Mouse (Mus musculus) intestine, embryonic 16.5 days (tissue): Measurements from ENCODE around the gene Ptprd. TPM values are rescaled to one million over a fixed set of nuclear protein-coding genes. Genes with fewer than 3 reads are reported as not detected.

ENCODE experiments used
- ATAC-seq: fragments of 200-750 bp; cut with Nextera tagmentation; 2 replicates; pipeline ENCODE4 v1.8.0; 2017; ENCODE audit warnings: moderate TSS enrichment, moderate library complexity
- H3K27ac ChIP-seq: fragments of 300-500 bp; sonication (generic); 2 replicates; pipeline ENCODE4 v1.5.1; 2014; ENCODE audit warnings: mild to moderate bottlenecking, low read length
- H3K27me3 ChIP-seq: fragments of 300-500 bp; sonication (generic); replicated peaks from 2 replicates; pipeline ENCODE4 v1.6.1; 2014; ENCODE audit warnings: low read length, control low read depth, mixed read lengths; ENCODE audit not compliant: control insufficient read depth, insufficient read depth
- H3K36me3 ChIP-seq: fragments of 300-500 bp; sonication (generic); 2 replicates; pipeline ENCODE4 v1.6.1; 2014; ENCODE audit warnings: low read length, control low read depth; ENCODE audit not compliant: control insufficient read depth, insufficient read depth
- H3K4me1 ChIP-seq: fragments of 300-500 bp; sonication (generic); 2 replicates; pipeline ENCODE4 v1.6.1; 2014; ENCODE audit warnings: low read length, control low read depth, mixed read lengths; ENCODE audit not compliant: control insufficient read depth, insufficient read depth
- H3K4me2 ChIP-seq: fragments of 300-500 bp; sonication (generic); 2 replicates; pipeline ENCODE4 v1.6.1; 2014; ENCODE audit warnings: low read depth, low read length, control low read depth
- H3K4me3 ChIP-seq: fragments of 300-500 bp; sonication (generic); 2 replicates; pipeline ENCODE4 v1.5.1; 2014; ENCODE audit warnings: mild to moderate bottlenecking, low read length
- H3K9ac ChIP-seq: fragments of 300-500 bp; sonication (generic); 2 replicates; pipeline ENCODE4 v1.6.1; 2014; ENCODE audit warnings: low read depth, low read length
- H3K9me3 ChIP-seq: fragments of 300-500 bp; sonication (generic); 2 replicates; pipeline ENCODE4 v1.6.1; 2016; ENCODE audit warnings: low read length, control low read depth; ENCODE audit not compliant: control insufficient read depth
- WGBS: fragments of 180-500 bp; shearing (Covaris S2); extraction: QIAGEN DNeasy Blood & Tissue Kit; methylation state at CpG from one replicate; pipeline ENCODE4 v1.1.7; 2014; 5-methylcytosine and 5-hydroxymethylcytosine counted together
- polyA plus RNA-seq: library from polyadenylated mRNA; unstranded; fragments of >200 nt; fragmentation: Nextera tagmentation; extraction: Ambion mirVana; gene quantifications from 2 replicates; pipeline ENCODE4 v1.2.1, GENCODE M21; 2015

Gene Ptprd
- polyA plus RNA-seq, 1 experiment from 2014 or later, result 5.0 TPM

DNA sequence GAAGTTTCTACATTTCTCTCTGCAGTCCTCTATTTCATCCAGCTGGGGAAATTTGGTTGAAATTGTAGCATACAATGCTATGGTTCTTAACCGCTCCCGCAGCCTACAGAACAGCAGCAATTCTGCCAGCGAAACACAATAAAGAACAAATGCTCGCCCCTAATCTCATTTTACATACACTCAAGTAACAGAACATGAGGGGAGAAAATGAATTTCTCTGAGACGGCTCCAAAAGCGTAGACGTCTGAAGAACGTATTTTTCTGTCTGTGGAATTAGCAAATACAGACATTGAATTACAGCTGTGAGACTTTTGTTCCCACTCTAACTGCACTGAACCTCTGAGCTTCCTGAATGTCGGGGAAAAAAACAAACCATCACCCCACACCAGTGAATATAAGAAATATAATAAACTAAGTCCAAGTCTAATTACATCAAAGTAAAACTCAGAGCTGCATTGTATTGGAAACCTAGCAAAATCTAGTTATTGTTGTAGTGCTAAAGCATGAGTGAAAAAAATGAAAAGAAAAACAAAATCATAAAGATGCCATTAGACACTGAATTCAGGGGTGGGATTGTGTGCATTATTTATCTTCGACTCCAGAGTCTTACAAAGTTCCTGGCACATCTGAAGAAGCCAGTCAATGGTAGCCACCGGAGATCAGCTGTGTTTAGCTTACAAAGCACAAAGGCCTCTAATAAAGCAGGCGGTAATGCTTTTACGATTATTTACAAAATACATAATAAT is 2187.8 kb downstream of the Ptprd start:
- Histone ChIP-seq H3K27me3 (no peaks in the 10 kb centered on the region), H3K27ac (no peak overlapping the region), H3K4me3 (no peak overlapping the region), H3K4me2 (no peak overlapping the region), H3K9ac (no peak overlapping the region), H3K36me3 (no peaks in the 10 kb centered on the region), H3K9me3 (no peaks in the 10 kb centered on the region), H3K4me1 (no peaks in the 10 kb centered on the region)
- WGBS, result 72% methylated on average over 13 of the region's 13 CpGs
- ATAC-seq, result no peak

DNA sequence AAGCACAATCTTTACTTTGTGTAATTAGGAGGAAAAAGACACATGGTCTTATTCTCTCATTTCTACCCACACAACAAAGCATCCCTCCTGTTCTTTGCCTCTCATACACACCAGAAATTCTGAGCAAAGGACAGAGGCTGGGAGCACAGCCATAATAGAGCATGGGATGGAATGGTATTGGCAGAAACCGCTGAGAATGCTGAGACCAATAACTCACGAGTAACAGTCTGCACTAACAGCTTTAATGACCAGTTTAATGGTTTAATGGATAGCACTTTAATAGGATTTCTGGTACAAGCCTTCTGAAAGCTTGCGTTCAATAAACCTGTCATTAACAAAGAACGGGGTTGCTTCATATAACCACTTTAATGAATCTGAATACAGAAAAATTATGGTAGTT is 2190.1 kb downstream of the Ptprd start:
- 68% methylated on average over 4 of the region's 4 CpGs for WGBS

DNA sequence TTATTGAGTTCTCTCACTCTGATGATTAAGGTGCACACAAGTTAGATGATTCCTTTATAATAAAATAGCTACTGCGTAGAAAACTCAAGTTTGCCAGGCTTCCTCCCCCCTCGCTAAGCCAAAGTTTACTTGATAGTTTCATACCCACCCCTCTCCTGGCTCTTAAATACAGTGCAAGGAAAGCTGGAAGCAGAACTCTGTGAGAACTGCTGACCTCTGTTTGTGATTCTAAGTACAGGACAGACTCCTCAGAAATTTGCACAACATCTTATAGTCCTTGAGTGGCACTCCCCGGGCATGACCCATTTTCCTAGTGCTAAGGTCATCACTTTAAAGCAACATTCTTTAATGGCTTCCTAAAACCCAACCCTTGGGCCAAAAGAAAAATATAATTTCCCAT is 2196.7 kb downstream of the Ptprd start:
- Histone ChIP-seq H3K4me2 (no peak overlapping the region), H3K27me3 (no peaks in the 10 kb centered on the region), H3K4me1 (no peaks in the 10 kb centered on the region), H3K36me3 (no peaks in the 10 kb centered on the region), H3K27ac (no peak overlapping the region), H3K9ac (no peak overlapping the region), H3K9me3 (no peaks in the 10 kb centered on the region), H3K4me3 (no peak overlapping the region)
- no peak for ATAC-seq
- WGBS, result 89% methylated on average over 3 of the region's 3 CpGs

More for the DNA sequence above, 2190.1 kb downstream of the Ptprd start:
- Histone ChIP-seq H3K4me3 (no peak overlapping the region), H3K4me2 (no peak overlapping the region), H3K9ac (no peak overlapping the region), H3K4me1 (no peaks in the 10 kb centered on the region), H3K36me3 (no peaks in the 10 kb centered on the region), H3K27me3 (no peaks in the 10 kb centered on the region), H3K27ac (no peak overlapping the region), H3K9me3 (no peaks in the 10 kb centered on the region)
- no peak for ATAC-seq

DNA sequence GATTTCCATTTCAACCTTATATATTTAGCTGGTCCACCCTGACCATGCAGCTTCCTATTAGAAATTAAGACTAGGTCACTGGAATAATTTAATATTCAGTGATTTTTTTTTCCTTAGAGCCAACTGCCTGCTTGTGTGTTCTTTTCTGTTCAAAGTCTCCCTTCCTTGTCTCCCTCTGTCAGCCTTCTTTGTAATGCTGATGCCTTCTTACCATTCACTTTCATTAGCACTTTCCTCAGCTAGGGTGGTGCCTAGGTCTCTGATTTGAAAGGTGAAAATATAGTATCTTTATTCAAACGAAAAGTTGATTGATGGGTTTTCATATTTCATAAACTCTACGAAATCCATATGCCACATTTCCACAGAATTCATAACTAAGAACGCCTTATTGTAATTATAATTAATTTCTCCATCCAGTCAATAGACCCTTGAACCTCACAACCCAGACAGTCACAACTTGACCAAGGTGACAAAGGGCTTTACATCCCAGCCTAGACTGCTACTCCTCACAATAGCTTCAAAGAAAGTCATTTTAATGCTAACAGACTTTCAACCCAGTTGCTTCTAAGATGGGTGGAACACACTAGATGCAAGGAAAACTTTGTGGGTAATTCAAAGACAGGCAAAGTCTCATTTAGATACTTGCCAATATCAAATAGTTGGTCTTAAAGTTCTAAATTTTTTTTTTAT is 2197.5 kb downstream of the Ptprd start:
- Histone ChIP-seq H3K27me3 (no peaks in the 10 kb centered on the region), H3K9me3 (no peaks in the 10 kb centered on the region), H3K9ac (no peak overlapping the region), H3K4me2 (no peak overlapping the region), H3K4me1 (no peaks in the 10 kb centered on the region), H3K27ac (no peak overlapping the region), H3K36me3 (no peaks in the 10 kb centered on the region), H3K4me3 (no peak overlapping the region)
- WGBS, result 66% methylated on average over 3 of the region's 3 CpGs
- no peak for ATAC-seq

DNA sequence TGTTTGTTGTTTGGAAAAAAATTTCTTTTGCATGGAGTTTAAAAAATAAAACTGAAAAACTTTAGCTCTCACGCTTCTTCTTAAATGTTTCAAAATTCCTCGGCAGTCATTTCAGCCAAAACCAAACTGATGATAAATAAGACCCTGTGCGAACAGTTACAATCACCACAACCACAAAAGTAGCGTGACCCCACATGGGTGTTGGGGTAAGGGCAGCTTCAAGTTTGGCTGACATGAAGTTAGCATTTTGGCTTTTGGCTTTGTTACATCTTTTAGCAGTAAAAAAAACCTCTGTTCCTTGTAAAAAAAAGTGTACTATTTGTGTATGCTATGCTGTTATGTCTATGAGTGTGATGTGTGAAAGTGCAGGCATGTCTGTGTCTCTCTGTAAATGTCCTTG is 2203.2 kb downstream of the Ptprd start:
- no peaks in the 10 kb centered on the region for H3K36me3 ChIP-seq
- no peaks in the 10 kb centered on the region for H3K27me3 ChIP-seq
- H3K9me3 ChIP-seq, result no peaks in the 10 kb centered on the region
- H3K4me1 ChIP-seq, result no peaks in the 10 kb centered on the region
- H3K4me3 ChIP-seq, result no peak overlapping the region
- H3K9ac ChIP-seq, result no peak overlapping the region
- no peak overlapping the region for H3K4me2 ChIP-seq
- WGBS, result 82% methylated on average over 4 of the region's 4 CpGs
- ATAC-seq, result no peak
- no peak overlapping the region for H3K27ac ChIP-seq

DNA sequence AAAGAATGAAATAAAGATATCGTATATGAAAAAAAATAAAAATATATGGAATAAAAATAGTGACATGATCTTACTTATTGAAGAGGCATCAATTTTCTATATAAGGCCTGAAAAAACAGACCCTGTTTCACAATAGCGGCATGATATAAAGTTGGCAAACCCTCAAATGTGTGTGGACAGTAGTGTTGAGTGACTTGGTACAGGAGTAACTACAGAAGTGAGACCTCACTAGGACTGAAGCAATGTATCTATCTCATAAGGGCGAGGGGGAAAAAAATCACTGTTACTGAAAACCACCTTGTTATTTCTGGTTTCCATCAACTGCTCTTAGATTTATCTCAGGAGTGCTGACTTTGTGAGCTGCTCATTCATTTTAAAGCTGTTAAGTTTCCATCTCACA is 2204.5 kb downstream of the Ptprd start:
- H3K27me3 ChIP-seq, result no peaks in the 10 kb centered on the region
- H3K4me2 ChIP-seq, result no peak overlapping the region
- no peak overlapping the region for H3K27ac ChIP-seq
- H3K4me3 ChIP-seq, result no peak overlapping the region
- no peak for ATAC-seq
- 86% methylated on average over 3 of the region's 3 CpGs for WGBS
- no peaks in the 10 kb centered on the region for H3K36me3 ChIP-seq
- no peak overlapping the region for H3K9ac ChIP-seq
- no peaks in the 10 kb centered on the region for H3K4me1 ChIP-seq
- H3K9me3 ChIP-seq, result no peaks in the 10 kb centered on the region

DNA sequence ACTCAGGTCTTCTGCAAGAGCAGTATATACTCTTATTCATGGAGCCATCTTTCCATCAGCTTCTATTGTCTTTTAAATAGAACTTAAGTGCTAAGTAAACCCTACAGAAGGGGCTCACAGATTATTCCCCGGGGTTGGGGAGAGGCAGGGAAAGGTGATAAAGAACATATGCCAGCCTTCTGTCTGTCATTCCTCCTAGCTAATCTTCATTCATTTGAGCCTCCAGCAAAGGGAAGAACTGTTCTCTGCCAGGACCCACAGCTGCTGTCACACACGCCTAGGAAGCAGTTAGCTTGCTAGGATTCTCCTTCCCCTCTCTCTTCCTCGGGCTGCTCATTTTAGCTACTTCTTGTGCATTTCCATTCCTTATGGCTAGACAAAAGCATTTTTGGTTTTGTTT is 2205.0 kb downstream of the Ptprd start:
- no peaks in the 10 kb centered on the region for H3K36me3 ChIP-seq
- no peak for ATAC-seq
- no peak overlapping the region for H3K4me3 ChIP-seq
- H3K9me3 ChIP-seq, result no peaks in the 10 kb centered on the region
- no peaks in the 10 kb centered on the region for H3K4me1 ChIP-seq
- no peak overlapping the region for H3K9ac ChIP-seq
- H3K27me3 ChIP-seq, result no peaks in the 10 kb centered on the region
- 44% methylated on average over 3 of the region's 3 CpGs for whole genome bisulfite sequencing
- no peak overlapping the region for H3K4me2 ChIP-seq
- no peak overlapping the region for H3K27ac ChIP-seq

DNA sequence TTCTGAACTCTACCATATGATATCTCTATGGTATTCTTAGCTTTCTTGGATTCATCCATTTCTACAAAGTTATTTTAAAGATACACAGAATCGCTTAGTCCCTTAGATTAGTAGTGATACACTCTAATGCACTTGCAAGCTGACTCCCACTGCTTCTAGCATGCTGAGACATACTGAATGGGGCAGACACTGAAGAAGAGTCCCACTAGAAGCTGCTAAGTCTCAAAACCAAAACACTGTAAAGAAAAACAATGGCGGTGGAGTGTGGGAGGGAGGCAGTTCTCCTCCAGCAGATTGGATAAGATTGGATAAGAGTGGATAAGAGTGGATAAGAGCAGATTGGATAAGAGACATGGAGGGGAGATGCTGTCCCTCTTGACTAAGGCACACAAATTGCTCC is 2207.6 kb downstream of the Ptprd start:
- H3K9me3 ChIP-seq, result no peaks in the 10 kb centered on the region
- no peaks in the 10 kb centered on the region for H3K27me3 ChIP-seq
- H3K4me1 ChIP-seq, result no peaks in the 10 kb centered on the region
- no peak overlapping the region for H3K4me3 ChIP-seq
- no peak overlapping the region for H3K27ac ChIP-seq
- no peaks in the 10 kb centered on the region for H3K36me3 ChIP-seq
- H3K9ac ChIP-seq, result no peak overlapping the region
- no peak overlapping the region for H3K4me2 ChIP-seq
- 95% methylated on average over 2 of the region's 2 CpGs for WGBS
- ATAC-seq, result no peak

DNA sequence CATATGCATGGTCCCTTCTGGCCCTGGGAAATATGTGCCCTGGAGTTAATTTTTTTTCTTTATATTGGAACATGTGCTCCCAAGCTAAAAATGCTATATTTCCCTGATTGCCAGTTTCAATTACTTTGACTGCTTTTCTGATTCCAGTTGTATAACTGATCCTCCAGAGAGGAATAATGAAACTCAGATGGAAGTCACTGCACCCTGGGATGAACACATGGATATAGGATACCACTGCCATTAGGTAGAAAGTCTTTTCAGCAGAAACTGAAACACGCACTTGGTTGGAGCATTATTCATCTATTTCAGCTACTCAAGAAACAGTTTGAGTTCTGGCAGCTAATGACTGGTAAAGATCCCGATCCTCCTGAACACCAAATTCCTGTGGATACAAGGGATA is 2211.5 kb downstream of the Ptprd start:
- no peak overlapping the region for H3K27ac ChIP-seq
- ATAC-seq, result no peak
- no peaks in the 10 kb centered on the region for H3K4me1 ChIP-seq
- no peaks in the 10 kb centered on the region for H3K27me3 ChIP-seq
- H3K4me3 ChIP-seq, result no peak overlapping the region
- H3K4me2 ChIP-seq, result no peak overlapping the region
- H3K36me3 ChIP-seq, result no peaks in the 10 kb centered on the region
- WGBS, result 91% methylated on average over 2 of the region's 2 CpGs
- H3K9ac ChIP-seq, result no peak overlapping the region
- H3K9me3 ChIP-seq, result no peaks in the 10 kb centered on the region
